8 mouse cellular contexts compared by ENCODE assay signal in genomic region chr10:85184201-85184963, GRCm38 (mm10). TPM values are rescaled to one million over a fixed set of nuclear protein-coding genes. Genes with fewer than 3 reads are reported as not detected.
DNase-seq lines count a peak whose midpoint lies in the region; ATAC-seq and TF ChIP-seq lines count a peak whose summit lies in the region.

No protein-coding gene starts in this region.

- peak overlapping the region; percentile 99 for H3K4me2 ChIP-seq in forebrain, embryonic 13.5 days

- H3K4me1 ChIP-seq in forebrain, embryonic 13.5 days: peaks cover 12% of the 10 kb centered on the region

- intact Hi-C loops in heart, postnatal 14 days (cut with DNase I): loop anchor here (2.0 kb wide), 1 partner anchor 58 kb away; no protein-coding TSS in a partner anchor
- intact Hi-C loops in left cerebral cortex, adult 2 months (cut with DNase I): no loop called here

- peak; percentile 44 for ATAC-seq in forebrain, embryonic 13.5 days

- H3K36me3 ChIP-seq in forebrain, embryonic 13.5 days (ENCODE audit: poor library complexity, severe bottlenecking): no peaks in the 10 kb centered on the region

- H3K27me3 ChIP-seq in forebrain, embryonic 13.5 days: no peaks in the 10 kb centered on the region

- peak overlapping the region; percentile 80 for H3K9ac ChIP-seq in forebrain, embryonic 13.5 days

- peak overlapping the region; percentile 86 for H3K4me3 ChIP-seq in forebrain, embryonic 13.5 days
- peak overlapping the region; percentile 87 for H3K4me3 ChIP-seq in left cerebral cortex, adult 2 months

- H3K9me3 ChIP-seq in forebrain, embryonic 13.5 days (replicated peaks): no peaks in the 10 kb centered on the region

- H3K27ac ChIP-seq in forebrain, embryonic 13.5 days: peak overlapping the region; percentile 90; the same call in 1 of the 2 replicates
- peak overlapping the region; percentile 96 for H3K27ac ChIP-seq in left cerebral cortex, adult 2 months

- no peak for TF ChIP-seq CTCF in left cerebral cortex, adult 2 months (IDR thresholded peaks at IDR 0.05)

- under 1% methylated on average over 95 of the region's 95 CpGs for WGBS in forebrain, embryonic 13.5 days

- peak; percentile 64 for DNase-seq in Muller cell, postnatal 12 days (ENCODE audit: inconsistent ontology term)
- peak; percentile 15 for DNase-seq in c-Kit-positive CD71-positive TER-119-positive erythroid progenitor cells, embryonic 14.5 days (ENCODE audit: low spot score)
- DNase-seq in heart, postnatal 14 days: peak; percentile 45 to 48
- DNase-seq in left cerebral cortex, adult 2 months (ENCODE audit: extremely low spot score in 1 of 2, low spot score in 2 of 2): peak in 1 of 2 experiments; percentile 46
- peak; percentile 57 to 60 for DNase-seq in lung, postnatal 4 days
- peak; percentile 55 for DNase-seq in retina, postnatal 1 day
- peak; percentile 38 for DNase-seq in yolk sac, embryonic 10.5 days (ENCODE audit: low spot score)

RNA-seq across cellular contexts. Expression of gene Cry1, which starts 0.5 kb away (rescaled TPM):
- polyA plus RNA-seq in forebrain, embryonic 13.5 days (2015; fragmentation: Nextera tagmentation; extraction: Ambion mirVana): 27.1 and 28.6 TPM in 2 replicates
- 10 to 100 TPM; 13.4 to 15.3 TPM for total RNA-seq in heart, postnatal 14 days (2021)
- 10 to 100 TPM; 16.8 to 25.6 TPM for total RNA-seq in left cerebral cortex, adult 2 months (2021)

RNA-seq across cellular contexts. Expression of gene Mterf2, which starts 56.6 kb away (rescaled TPM):
- 25.6 and 26.6 TPM in 2 replicates for polyA plus RNA-seq in forebrain, embryonic 13.5 days (2015; fragmentation: Nextera tagmentation; extraction: Ambion mirVana)
- 10 to 100 TPM; 14.2 to 16.1 TPM for total RNA-seq in heart, postnatal 14 days (2021)
- total RNA-seq in left cerebral cortex, adult 2 months (2021): 10 to 100 TPM; 11.9 to 14.4 TPM
